Mouse (Mus musculus) right cerebral cortex, postnatal 10 days (tissue): ENCODE data around the gene Syna.
A peak's percentile ranks its signal among the peaks of the same experiment; 100 is the strongest.

Experiments
- DNase-seq, 2 experiments: peaks; one replicate each; pipeline ENCODE4 v3.0.0; 2021; ENCODE audit warnings: low spot score in 2 of 2

The Syna gene

GRCm38 (mm10) chr5:134567445-134567844 is 7.5 kb upstream of the Syna start:
- no peak for DNase-seq

- no peak for DNase-seq
These were observed 5.7 kb upstream of the Syna start for GRCm38 (mm10) chr5:134565696-134566095.

- DNase-seq: no peak
These were observed 4.3 kb upstream of the Syna start for GRCm38 (mm10) chr5:134564272-134564671.

GRCm38 (mm10) chr5:134560450-134561171 is 640 bp upstream of the Syna start:
- DNase-seq: no peak

- peak; percentile 92 to 93 for DNase-seq
These were observed 4.4 kb downstream of the Syna start for GRCm38 (mm10) chr5:134555463-134556164.

GRCm38 (mm10) chr5:134553951-134554546 is 5.9 kb downstream of the Syna start:
- DNase-seq: no peak

GRCm38 (mm10) chr5:134552110-134552972 is 7.6 kb downstream of the Syna start, which contains the start of gene Clip2:
Gene Clip2, minus strand, starts transcription at chr5:134552434.
- DNase-seq: peak; percentile 99

GRCm38 (mm10) chr5:134551233-134552109 is 8.5 kb downstream of the Syna start:
- DNase-seq: peak; percentile 75 to 82

- no peak for DNase-seq
These were observed 9.1 kb downstream of the Syna start for GRCm38 (mm10) chr5:134550836-134551232.

- DNase-seq: no peak
These were observed 10.3 kb downstream of the Syna start for GRCm38 (mm10) chr5:134549640-134550168.

- DNase-seq: no peak
These were observed 11.7 kb downstream of the Syna start for GRCm38 (mm10) chr5:134548306-134548705.

- DNase-seq: no peak
These were observed 13.2 kb downstream of the Syna start for GRCm38 (mm10) chr5:134546790-134547189.

GRCm38 (mm10) chr5:134545242-134545629 is 14.7 kb downstream of the Syna start:
- no peak for DNase-seq

- peak in 1 of 2 experiments; percentile 53 for DNase-seq
These were observed 15.3 kb downstream of the Syna start for GRCm38 (mm10) chr5:134544516-134545241.

GRCm38 (mm10) chr5:134541640-134542039 is 18.3 kb downstream of the Syna start:
- DNase-seq: no peak

- no peak for DNase-seq
These were observed 19.1 kb downstream of the Syna start for GRCm38 (mm10) chr5:134540881-134541280.

- DNase-seq: peak; percentile 75 to 79
These were observed 20.1 kb downstream of the Syna start for GRCm38 (mm10) chr5:134539891-134540290.

- DNase-seq: no peak
These were observed 23.9 kb downstream of the Syna start for GRCm38 (mm10) chr5:134536036-134536435.

- DNase-seq: peak in 1 of 2 experiments; percentile 35
These were observed 27.6 kb downstream of the Syna start for GRCm38 (mm10) chr5:134532417-134532816.

- DNase-seq: peak; percentile 86 to 89
These were observed 28.4 kb downstream of the Syna start for GRCm38 (mm10) chr5:134531585-134531984.
